Mouse (Mus musculus) liver, embryonic 11.5 days (tissue): ENCODE measurements at regions not wholly inside any gene's neighbourhood (a gene's known extent, or its start where the extent isn't known, plus 50 kb on each side); places are given as distances from the start of the nearest gene placed in this dataset.

Source experiments
- ATAC-seq: fragments of 200-750 bp; cut with Nextera tagmentation; replicated peaks from 2 replicates; pipeline ENCODE4 v1.8.0; 2017; ENCODE audit warnings: moderate number of reproducible peaks, mild to moderate bottlenecking, moderate TSS enrichment, moderate library complexity; ENCODE audit not compliant: low FRiP score
- DNase-seq: peaks from one replicate; pipeline ENCODE4 v3.0.0-alpha.2; 2017; ENCODE audit warnings: low spot score
- H3K27ac ChIP-seq: fragments of 300-500 bp; sonication (generic); 2 replicates; pipeline ENCODE4 v1.5.1; 2014; ENCODE audit warnings: mild to moderate bottlenecking, low read depth, low read length, control low read depth
- H3K27me3 ChIP-seq: fragments of 300-500 bp; sonication (generic); replicated peaks from 2 replicates; pipeline ENCODE4 v1.6.1; 2014; ENCODE audit warnings: low read length, mixed read lengths; ENCODE audit not compliant: control insufficient read depth, insufficient read depth
- H3K36me3 ChIP-seq: fragments of 300-500 bp; sonication (generic); 2 replicates; pipeline ENCODE4 v1.6.1; 2014; ENCODE audit warnings: mild to moderate bottlenecking, low read length, moderate library complexity, mixed read lengths; ENCODE audit not compliant: control insufficient read depth, insufficient read depth
- H3K4me1 ChIP-seq: fragments of 300-500 bp; sonication (generic); replicated peaks from 2 replicates; pipeline ENCODE4 v1.6.1; 2014; ENCODE audit warnings: low read length, mixed read lengths; ENCODE audit not compliant: control insufficient read depth, insufficient read depth
- H3K4me2 ChIP-seq: fragments of 300-500 bp; sonication (generic); 2 replicates; pipeline ENCODE4 v1.6.1; 2014; ENCODE audit warnings: mild to moderate bottlenecking, control low read depth, moderate library complexity
- H3K4me3 ChIP-seq: fragments of 300-500 bp; sonication (generic); 2 replicates; pipeline ENCODE4 v1.5.1; 2014; ENCODE audit warnings: low read depth, low read length, control low read depth
- H3K9ac ChIP-seq: fragments of 300-500 bp; sonication (generic); 2 replicates; pipeline ENCODE4 v1.6.1; 2014; ENCODE audit warnings: low read depth, low read length, control low read depth
- H3K9me3 ChIP-seq: fragments of 300-500 bp; sonication (generic); 2 replicates; pipeline ENCODE4 v1.6.1; 2016; ENCODE audit warnings: low read length, inconsistent platforms, mixed read lengths; ENCODE audit not compliant: control insufficient read depth
- WGBS: fragments of 180-500 bp; shearing (Covaris S2); extraction: QIAGEN DNeasy Blood & Tissue Kit; methylation state at CpG from one replicate; pipeline ENCODE4 v1.1.7; 2014; 5-methylcytosine and 5-hydroxymethylcytosine counted together

DNA sequence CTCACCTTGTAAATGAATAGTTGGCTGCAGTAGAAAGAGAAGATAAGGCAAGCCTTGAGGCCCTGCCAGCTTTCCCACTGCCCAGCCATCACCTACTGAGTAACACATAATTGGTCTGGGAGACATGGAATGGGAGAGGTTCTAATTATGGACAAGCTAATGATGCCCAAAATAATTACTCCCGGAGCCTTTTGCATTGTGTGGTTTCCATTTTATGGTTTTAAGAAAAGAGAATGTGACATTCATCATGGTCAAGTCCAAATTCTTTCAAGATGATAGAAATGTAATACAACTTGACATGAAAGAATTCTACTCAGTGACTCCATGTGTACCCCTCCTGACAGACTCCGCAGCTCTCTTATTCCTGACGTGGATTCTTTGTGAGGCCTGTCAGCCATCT lies 518.6 kb downstream of the Efnb2 start:
- H3K9me3 ChIP-seq: peaks cover 1% of the 10 kb centered on the region; the same call in 1 of the 2 replicates
- 66% methylated on average over 3 of the region's 3 CpGs for WGBS
- H3K4me3 ChIP-seq: no peak overlapping the region
- ATAC-seq: no peak
- DNase-seq: no peak
- H3K4me1 ChIP-seq: no peaks in the 10 kb centered on the region
- no peaks in the 10 kb centered on the region for H3K36me3 ChIP-seq
- H3K9ac ChIP-seq: no peak overlapping the region
- no peak overlapping the region for H3K4me2 ChIP-seq
- H3K27me3 ChIP-seq: no peaks in the 10 kb centered on the region
- H3K27ac ChIP-seq: no peak overlapping the region

DNA sequence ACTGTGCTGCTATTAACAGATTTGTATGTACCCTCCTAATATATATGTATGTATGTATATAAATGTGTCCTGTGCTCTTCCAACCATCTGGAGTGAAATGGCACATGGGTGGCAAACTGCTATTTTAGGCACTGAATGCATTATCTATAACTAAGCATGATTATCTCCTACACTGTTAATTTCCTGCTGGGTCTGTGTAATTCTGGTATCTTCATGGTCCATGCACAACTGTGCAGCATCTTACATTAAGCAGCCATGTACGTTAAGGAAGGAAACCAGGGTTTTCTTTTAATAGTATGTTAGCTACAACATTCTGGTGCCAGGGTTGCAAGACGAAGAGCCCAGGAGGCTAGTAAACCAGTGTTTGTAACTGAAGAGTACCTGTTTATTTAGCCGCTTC lies 521.3 kb downstream of the Efnb2 start:
- no peak for DNase-seq
- Histone ChIP-seq H3K27ac (no peak overlapping the region), H3K36me3 (no peaks in the 10 kb centered on the region), H3K9ac (no peak overlapping the region), H3K27me3 (no peaks in the 10 kb centered on the region), H3K9me3 (no peaks in the 10 kb centered on the region), H3K4me1 (no peaks in the 10 kb centered on the region), H3K4me3 (no peak overlapping the region), H3K4me2 (no peak overlapping the region)
- ATAC-seq: no peak
- WGBS: 78% methylated on average over 3 of the region's 3 CpGs

- ATAC-seq (no peak), DNase-seq (no peak)
- Histone ChIP-seq H3K36me3 (no peaks in the 10 kb centered on the region), H3K27me3 (0 out of 2 replicates have a peak, but pooled peaks cover 3% of the 10 kb centered on the region), H3K4me3 (no peak overlapping the region), H3K4me2 (no peak overlapping the region), H3K9me3 (no peaks in the 10 kb centered on the region), H3K27ac (no peak overlapping the region), H3K4me1 (no peaks in the 10 kb centered on the region), H3K9ac (no peak overlapping the region)
- 46% methylated on average over 10 of the region's 10 CpGs for WGBS
Measured at GRCm38 (mm10) chr8:8133001-8133785, 527.8 kb downstream of the Efnb2 start.

- H3K4me1 ChIP-seq: no peaks in the 10 kb centered on the region
Measured at GRCm38 (mm10) chr8:8131961-8132376, 529.1 kb downstream of the Efnb2 start.

GRCm38 (mm10) chr8:8130806-8131205 lies 530.2 kb downstream of the Efnb2 start:
- no peak overlapping the region for H3K27ac ChIP-seq
- DNase-seq (no peak), ATAC-seq (no peak)
- no peak overlapping the region for H3K4me2 ChIP-seq
- no peaks in the 10 kb centered on the region for H3K36me3 ChIP-seq
- 42% methylated on average over 2 of the region's 2 CpGs for WGBS
- no peaks in the 10 kb centered on the region for H3K4me1 ChIP-seq
- H3K27me3 ChIP-seq: 0 out of 2 replicates have a peak, but pooled peaks cover 3% of the 10 kb centered on the region
- H3K9me3 ChIP-seq: no peaks in the 10 kb centered on the region
- no peak overlapping the region for H3K9ac ChIP-seq
- no peak overlapping the region for H3K4me3 ChIP-seq

More at GRCm38 (mm10) chr8:8131961-8132376, 529.1 kb downstream of the Efnb2 start:
- H3K9me3 ChIP-seq: no peaks in the 10 kb centered on the region
- H3K27me3 ChIP-seq: 0 out of 2 replicates have a peak, but pooled peaks cover 3% of the 10 kb centered on the region
- ATAC-seq: no peak
- 35% methylated on average over 3 of the region's 3 CpGs for WGBS
- no peak for DNase-seq
- no peak overlapping the region for H3K4me2 ChIP-seq
- no peaks in the 10 kb centered on the region for H3K36me3 ChIP-seq
- no peak overlapping the region for H3K9ac ChIP-seq
- H3K27ac ChIP-seq: no peak overlapping the region
- no peak overlapping the region for H3K4me3 ChIP-seq

- Histone ChIP-seq H3K4me3 (no peak overlapping the region), H3K36me3 (no peaks in the 10 kb centered on the region), H3K4me1 (no peaks in the 10 kb centered on the region), H3K9me3 (no peaks in the 10 kb centered on the region), H3K9ac (no peak overlapping the region), H3K27me3 (no peaks in the 10 kb centered on the region), H3K27ac (no peak overlapping the region), H3K4me2 (no peak overlapping the region)
- DNase-seq (no peak), ATAC-seq (no peak)
- 45% methylated on average over 6 of the region's 6 CpGs for WGBS
Measured at GRCm38 (mm10) chr8:8115595-8116429, 545.2 kb downstream of the Efnb2 start.

DNA sequence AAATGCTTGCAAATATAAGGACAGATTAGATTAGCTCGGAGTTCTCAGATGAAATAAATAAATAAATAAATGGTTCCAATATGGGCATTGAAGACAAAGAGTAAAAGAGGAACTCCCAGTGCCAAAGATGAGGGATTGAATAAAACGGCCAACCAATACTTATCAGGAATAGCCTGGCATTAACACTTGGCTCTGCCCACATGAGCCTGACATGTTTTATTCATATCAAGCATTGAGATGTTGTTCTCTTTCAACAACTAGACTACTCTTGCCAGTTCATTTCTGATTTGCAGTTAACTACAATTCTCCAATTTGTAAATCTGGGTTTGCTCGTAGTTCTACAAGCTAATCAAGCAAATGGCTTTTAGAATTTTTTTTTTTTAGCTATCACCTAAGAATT lies 546.4 kb downstream of the Efnb2 start:
- no peak for ATAC-seq
- Histone ChIP-seq H3K9ac (no peak overlapping the region), H3K27ac (no peak overlapping the region), H3K27me3 (no peaks in the 10 kb centered on the region), H3K4me3 (no peak overlapping the region), H3K4me1 (no peaks in the 10 kb centered on the region), H3K4me2 (no peak overlapping the region), H3K9me3 (no peaks in the 10 kb centered on the region), H3K36me3 (no peaks in the 10 kb centered on the region)
- 69% methylated on average over 3 of the region's 3 CpGs for WGBS
- DNase-seq: no peak

DNA sequence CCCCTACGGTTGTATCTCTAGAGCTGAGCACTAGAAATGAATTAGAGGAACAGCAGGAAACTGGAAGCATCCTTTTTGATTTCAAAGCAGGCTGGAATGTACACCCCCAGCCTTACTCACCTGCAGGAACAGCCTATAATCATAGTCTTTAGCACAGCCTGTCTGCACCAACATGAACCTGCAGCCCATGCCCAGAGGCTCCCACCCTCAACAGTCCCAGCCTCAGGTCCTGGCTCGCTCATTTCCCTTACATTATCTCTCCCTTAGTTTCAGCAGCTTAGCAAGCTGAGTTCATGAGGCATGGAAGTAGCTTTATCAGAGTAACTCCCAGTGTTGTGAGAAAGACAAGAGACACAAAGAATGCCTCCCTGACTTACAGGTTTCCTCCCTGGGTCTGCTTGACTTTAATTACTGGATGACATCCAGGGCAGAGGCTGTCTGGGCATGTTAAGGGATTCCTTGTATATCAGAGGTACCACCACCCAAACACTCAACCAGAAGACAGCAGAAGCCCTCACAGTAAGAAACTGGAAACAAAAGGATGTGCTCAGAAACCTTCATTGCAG lies 551.2 kb downstream of the Efnb2 start:
- no peak overlapping the region for H3K4me3 ChIP-seq
- ATAC-seq: no peak
- no peak overlapping the region for H3K9ac ChIP-seq
- WGBS: 52% methylated on average over 2 of the region's 2 CpGs
- no peaks in the 10 kb centered on the region for H3K4me1 ChIP-seq
- DNase-seq: no peak
- H3K36me3 ChIP-seq: no peaks in the 10 kb centered on the region
- H3K27ac ChIP-seq: no peak overlapping the region
- H3K9me3 ChIP-seq: no peaks in the 10 kb centered on the region
- no peak overlapping the region for H3K4me2 ChIP-seq
- no peaks in the 10 kb centered on the region for H3K27me3 ChIP-seq
